37 mouse cellular contexts compared by ENCODE assay signal in genomic region chr16:31924368-31924767, GRCm38 (mm10). TPM values are rescaled to one million over a fixed set of nuclear protein-coding genes. Genes with fewer than 3 reads are reported as not detected.
"Had no signal": no experiment of that assay in that cellular context is flagged by ENCODE, and none has a peak within 500 bp of the region (broad histone marks: within the 10 kb centered on the region; RNA-seq: fewer than 3 reads in every experiment).

No protein-coding gene starts in this region.

- ATAC-seq: hindbrain, embryonic 16.5 days; hindbrain, postnatal 0 days; inflammation-experienced regulatory T-cells, adult 6 months had no signal

- H3K9me3 ChIP-seq: heart, embryonic 10.5 days; heart, embryonic 12.5 days; heart, embryonic 13.5 days; heart, embryonic 15.5 days; hindbrain, embryonic 10.5 days; hindbrain, embryonic 12.5 days; hindbrain, embryonic 13.5 days; hindbrain, embryonic 15.5 days; kidney, embryonic 15.5 days had no signal

- H3K4me2 ChIP-seq: heart, embryonic 11.5 days; heart, embryonic 12.5 days; heart, embryonic 13.5 days; heart, embryonic 15.5 days; hindbrain, embryonic 12.5 days; hindbrain, embryonic 13.5 days; hindbrain, embryonic 14.5 days; hindbrain, embryonic 15.5 days; kidney, embryonic 15.5 days had no signal

- H3K27ac ChIP-seq: heart, adult 2 months; heart, embryonic 10.5 days; heart, embryonic 13.5 days; heart, embryonic 15.5 days; hindbrain, embryonic 10.5 days; hindbrain, embryonic 12.5 days; hindbrain, embryonic 13.5 days; hindbrain, embryonic 14.5 days; hindbrain, embryonic 15.5 days; hindbrain, postnatal 0 days; kidney, embryonic 15.5 days; kidney, postnatal 0 days; layer of hippocampus, adult 2 months had no signal

- H3K27me3 ChIP-seq: heart, embryonic 15.5 days; hindbrain, embryonic 12.5 days; hindbrain, embryonic 13.5 days; hindbrain, embryonic 15.5 days; kidney, embryonic 15.5 days had no signal

- H3K36me3 ChIP-seq: heart, embryonic 10.5 days; heart, embryonic 12.5 days; heart, embryonic 13.5 days; heart, embryonic 15.5 days; hindbrain, embryonic 10.5 days; hindbrain, embryonic 12.5 days; hindbrain, embryonic 13.5 days; hindbrain, embryonic 15.5 days; kidney, embryonic 15.5 days had no signal

- H3K4me1 ChIP-seq: heart, embryonic 15.5 days; hindbrain, embryonic 10.5 days; hindbrain, embryonic 12.5 days; hindbrain, embryonic 13.5 days; hindbrain, embryonic 15.5 days had no signal

- DNase-seq: heart, adult 2 months; heart, postnatal 10 days; heart, postnatal 14 days; heart, postnatal 36 days; heart, postnatal 4 days; kidney, adult 11 months; kidney, adult 18-20 months; kidney, adult 2 months; kidney, adult 8-10 months; kidney, adult 9 months; kidney, postnatal 10 days; kidney, postnatal 14 days; kidney, postnatal 25 days; kidney, postnatal 36 days; kidney, postnatal 4 days; layer of hippocampus, adult 9-11 months; layer of hippocampus, postnatal 36 days had no signal

- H3K9ac ChIP-seq: heart, embryonic 12.5 days; heart, embryonic 13.5 days; heart, embryonic 15.5 days; hindbrain, embryonic 12.5 days; hindbrain, embryonic 13.5 days; hindbrain, embryonic 14.5 days; hindbrain, embryonic 15.5 days; kidney, embryonic 15.5 days had no signal

- H3K4me3 ChIP-seq: heart, adult 2 months; heart, embryonic 10.5 days; heart, embryonic 12.5 days; heart, embryonic 13.5 days; heart, embryonic 15.5 days; hindbrain, embryonic 10.5 days; hindbrain, embryonic 12.5 days; hindbrain, embryonic 13.5 days; hindbrain, embryonic 15.5 days; kidney, embryonic 15.5 days; layer of hippocampus, adult 2 months had no signal

RNA-seq across cellular contexts. Expression of gene Pigz, which starts 9.3 kb away (rescaled TPM):
- polyA plus RNA-seq: heart, embryonic 11.5 days had no signal

RNA-seq across cellular contexts. Expression of gene Meltf, which starts 45.8 kb away (rescaled TPM):
- polyA plus RNA-seq: heart, embryonic 11.5 days; heart, embryonic 14.5 days; heart, postnatal 0 days; hindbrain, embryonic 11.5 days; inflammation-experienced regulatory T-cells, adult 6 months; kidney, embryonic 14.5 days had no signal
